Mouse (Mus musculus) C2C12 (cell line): ENCODE data around the gene Slc45a1.

Experiments
- CEBPB ChIP-seq: IDR thresholded peaks from one replicate; pipeline ENCODE4 v1.6.1; 2011; ENCODE audit warnings: low read depth, mild to moderate bottlenecking, control low read depth, moderate library complexity
- CTCF ChIP-seq: IDR thresholded peaks from one replicate; pipeline ENCODE4 v1.5.1; 2011; ENCODE audit not compliant: control insufficient read depth, insufficient read depth, insufficient read length
- MAX ChIP-seq: IDR thresholded peaks from one replicate; pipeline ENCODE4 v1.6.1; 2011; ENCODE audit warnings: mild to moderate bottlenecking, control low read depth
- MYOD1 ChIP-seq: IDR thresholded peaks from one replicate; pipeline ENCODE4 v1.6.1; 2011; ENCODE audit warnings: low read depth; ENCODE audit not compliant: control insufficient read depth, insufficient read length
- USF1 ChIP-seq: IDR thresholded peaks from one replicate; pipeline ENCODE4 v1.6.1; 2011; ENCODE audit warnings: low read depth, mild to moderate bottlenecking, control low read depth, moderate library complexity

DNA sequence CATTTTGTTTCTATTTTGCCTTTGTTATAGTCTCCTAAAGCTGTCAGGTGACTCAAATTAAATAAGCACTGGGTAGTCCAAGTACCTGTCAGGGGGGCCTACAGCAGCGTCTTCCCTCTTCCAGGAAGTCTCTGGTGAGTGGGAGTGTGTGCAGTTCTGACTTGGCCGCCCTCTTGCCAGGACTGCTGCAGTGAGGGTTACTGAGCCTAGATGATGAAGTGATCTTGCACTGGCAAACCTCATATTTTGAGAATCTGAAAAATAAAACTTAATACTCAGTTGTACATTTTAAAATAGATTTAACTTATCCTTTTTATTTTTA, 63.7 kb downstream of the Slc45a1 start:
- TF ChIP-seq CTCF: no peak
- no peak for TF ChIP-seq USF1
- no peak for TF ChIP-seq MYOD1
- no peak for TF ChIP-seq MAX
- no peak for TF ChIP-seq CEBPB
